Mouse (Mus musculus) hindbrain, embryonic 15.5 days (tissue): Measurements from ENCODE around the gene Trap1a. TPM values are rescaled to one million over a fixed set of nuclear protein-coding genes. Genes with fewer than 3 reads are reported as not detected.
"Not testable (repeated sequence)": the region's sequence is repeated elsewhere in the genome, so short reads cannot be mapped to it uniquely, and the experiment has no call there.

Source experiments
- ATAC-seq: fragments of 200-750 bp; cut with Nextera tagmentation; 2 replicates; pipeline ENCODE4 v1.8.0; 2017; ENCODE audit warnings: low read depth, moderate number of reproducible peaks, moderate TSS enrichment; ENCODE audit not compliant: low FRiP score
- H3K27ac ChIP-seq: fragments of 300-500 bp; sonication (generic); replicated peaks from 2 replicates; pipeline ENCODE4 v1.5.1; 2015; ENCODE audit warnings: mild to moderate bottlenecking, inconsistent platforms
- H3K27me3 ChIP-seq: fragments of 300-500 bp; sonication (generic); 2 replicates; pipeline ENCODE4 v1.6.1; 2015; ENCODE audit warnings: control low read depth, inconsistent platforms
- H3K36me3 ChIP-seq: fragments of 300-500 bp; sonication (generic); 2 replicates; pipeline ENCODE4 v1.6.1; 2015; ENCODE audit warnings: control low read depth, inconsistent platforms
- H3K4me1 ChIP-seq: fragments of 300-500 bp; sonication (generic); replicated peaks from 2 replicates; pipeline ENCODE4 v1.6.1; 2015; ENCODE audit warnings: control low read depth, inconsistent platforms
- H3K4me2 ChIP-seq: fragments of 300-500 bp; sonication (generic); 2 replicates; pipeline ENCODE4 v1.6.1; 2015; ENCODE audit warnings: moderate library complexity, mild to moderate bottlenecking, inconsistent platforms
- H3K4me3 ChIP-seq: fragments of 300-500 bp; sonication (generic); 2 replicates; pipeline ENCODE4 v1.5.1; 2015; ENCODE audit warnings: mild to moderate bottlenecking, inconsistent platforms
- H3K9ac ChIP-seq: fragments of 300-500 bp; sonication (generic); 2 replicates; pipeline ENCODE4 v1.6.1; 2015; ENCODE audit warnings: inconsistent platforms
- H3K9me3 ChIP-seq: fragments of 300-500 bp; sonication (generic); 2 replicates; pipeline ENCODE4 v1.6.1; 2016; ENCODE audit warnings: control low read depth, inconsistent platforms
- WGBS: fragments of 180-500 bp; shearing (Covaris S2); methylation state at CpG from one replicate; pipeline ENCODE4 v1.1.7; 2015; 5-methylcytosine and 5-hydroxymethylcytosine counted together
- polyA plus RNA-seq: library from polyadenylated mRNA; unstranded; fragments of >200 nt; fragmentation: Nextera tagmentation; extraction: Ambion mirVana; gene quantifications from 2 replicates; pipeline ENCODE4 v1.2.1, GENCODE M21; 2015

Gene Trap1a
- polyA plus RNA-seq, result not detected in 2 replicates

GRCm38 (mm10) chrX:139333263-139333994 is at the start of gene Trap1a:
TSS of gene Trap1a (plus strand) at chrX:139333683.
- Histone ChIP-seq H3K4me2 (no peak within 1 kb of the TSS), H3K36me3 (no peaks in the 10 kb centered on the region), H3K27me3 (no peaks in the 10 kb centered on the region), H3K9me3 (no peaks in the 10 kb centered on the region), H3K27ac (no peak within 1 kb of the TSS), H3K4me3 (no peak within 1 kb of the TSS), H3K9ac (no peak within 1 kb of the TSS), H3K4me1 (no peaks in the 10 kb centered on the region)
- 93% methylated on average over 24 of the region's 24 CpGs for WGBS
- no peak for ATAC-seq

- no peak overlapping the region for H3K4me2 ChIP-seq
- no peaks in the 10 kb centered on the region for H3K27me3 ChIP-seq
- H3K9me3 ChIP-seq, result no peaks in the 10 kb centered on the region
- H3K27ac ChIP-seq, result no peak overlapping the region
- H3K4me1 ChIP-seq, result no peaks in the 10 kb centered on the region
- H3K9ac ChIP-seq, result no peak overlapping the region
- H3K36me3 ChIP-seq, result no peaks in the 10 kb centered on the region
- no peak overlapping the region for H3K4me3 ChIP-seq
- no peak for ATAC-seq
- 94% methylated on average over 2 of the region's 2 CpGs for WGBS
Measured at GRCm38 (mm10) chrX:139293114-139293513, 40.4 kb upstream of the Trap1a start.

- Histone ChIP-seq H3K27ac (no peak overlapping the region), H3K4me2 (no peak overlapping the region), H3K4me1 (no peaks in the 10 kb centered on the region), H3K36me3 (no peaks in the 10 kb centered on the region), H3K9ac (no peak overlapping the region), H3K4me3 (no peak overlapping the region), H3K9me3 (no peaks in the 10 kb centered on the region), H3K27me3 (0 out of 2 replicates have a peak, but pooled peaks cover 2% of the 10 kb centered on the region)
- ATAC-seq, result no peak
- WGBS, result 75% methylated on average over 1 of the region's 1 CpGs
Measured at GRCm38 (mm10) chrX:139295325-139295724, 38.2 kb upstream of the Trap1a start.

GRCm38 (mm10) chrX:139317356-139317755 is 16.1 kb upstream of the Trap1a start:
- not testable (repeated sequence) for H3K4me2 ChIP-seq, H3K9me3 ChIP-seq, H3K27ac ChIP-seq, H3K36me3 ChIP-seq, ATAC-seq, H3K4me3 ChIP-seq, H3K4me1 ChIP-seq, H3K9ac ChIP-seq, H3K27me3 ChIP-seq
- 56% methylated on average over 5 of the region's 5 CpGs for WGBS

GRCm38 (mm10) chrX:139332583-139332982 is 900 bp upstream of the Trap1a start:
- no peak for ATAC-seq
- no peak overlapping the region for H3K27ac ChIP-seq
- H3K9ac ChIP-seq, result no peak overlapping the region
- no peaks in the 10 kb centered on the region for H3K9me3 ChIP-seq
- H3K4me3 ChIP-seq, result no peak overlapping the region
- H3K4me1 ChIP-seq, result no peaks in the 10 kb centered on the region
- H3K36me3 ChIP-seq, result no peaks in the 10 kb centered on the region
- H3K27me3 ChIP-seq, result no peaks in the 10 kb centered on the region
- no peak overlapping the region for H3K4me2 ChIP-seq
- 90% methylated on average over 9 of the region's 9 CpGs for WGBS

GRCm38 (mm10) chrX:139334504-139335418 is 1.3 kb downstream of the Trap1a start:
- Histone ChIP-seq H3K9ac (no peak overlapping the region), H3K36me3 (no peaks in the 10 kb centered on the region), H3K27me3 (no peaks in the 10 kb centered on the region), H3K4me2 (no peak overlapping the region), H3K9me3 (no peaks in the 10 kb centered on the region), H3K4me1 (no peaks in the 10 kb centered on the region), H3K27ac (no peak overlapping the region), H3K4me3 (no peak overlapping the region)
- 86% methylated on average over 14 of the region's 14 CpGs for WGBS
- ATAC-seq, result no peak

- WGBS, result 59% methylated on average over 3 of the region's 3 CpGs
- ATAC-seq, result no peak
Measured at GRCm38 (mm10) chrX:139335419-139336074, 2.1 kb downstream of the Trap1a start.

GRCm38 (mm10) chrX:139339553-139339952 is 6.1 kb downstream of the Trap1a start:
- Histone ChIP-seq H3K4me2 (no peak overlapping the region), H3K36me3 (no peaks in the 10 kb centered on the region), H3K9me3 (no peaks in the 10 kb centered on the region), H3K27ac (no peak overlapping the region), H3K4me3 (no peak overlapping the region), H3K27me3 (no peaks in the 10 kb centered on the region), H3K9ac (no peak overlapping the region), H3K4me1 (no peaks in the 10 kb centered on the region)
- ATAC-seq, result no peak
- 100% methylated on average over 4 of the region's 4 CpGs for WGBS

More at GRCm38 (mm10) chrX:139335419-139336074, 2.1 kb downstream of the Trap1a start:
- Histone ChIP-seq H3K9me3 (no peaks in the 10 kb centered on the region), H3K4me2 (no peak overlapping the region), H3K9ac (no peak overlapping the region), H3K4me1 (no peaks in the 10 kb centered on the region), H3K36me3 (no peaks in the 10 kb centered on the region), H3K27me3 (no peaks in the 10 kb centered on the region), H3K27ac (no peak overlapping the region), H3K4me3 (no peak overlapping the region)

GRCm38 (mm10) chrX:139341185-139341584 is 7.7 kb downstream of the Trap1a start:
- no peaks in the 10 kb centered on the region for H3K36me3 ChIP-seq
- no peak overlapping the region for H3K4me2 ChIP-seq
- H3K9ac ChIP-seq, result no peak overlapping the region
- WGBS, result 89% methylated on average over 2 of the region's 2 CpGs
- no peaks in the 10 kb centered on the region for H3K4me1 ChIP-seq
- no peak for ATAC-seq
- no peaks in the 10 kb centered on the region for H3K27me3 ChIP-seq
- H3K9me3 ChIP-seq, result no peaks in the 10 kb centered on the region
- no peak overlapping the region for H3K27ac ChIP-seq
- no peak overlapping the region for H3K4me3 ChIP-seq

GRCm38 (mm10) chrX:139352192-139352772 is 18.8 kb downstream of the Trap1a start:
- 67% methylated on average over 5 of the region's 5 CpGs for WGBS
- Histone ChIP-seq H3K27ac (no peak overlapping the region), H3K4me2 (no peak overlapping the region), H3K36me3 (no peaks in the 10 kb centered on the region), H3K4me1 (no peaks in the 10 kb centered on the region), H3K9ac (no peak overlapping the region), H3K9me3 (no peaks in the 10 kb centered on the region), H3K4me3 (no peak overlapping the region), H3K27me3 (no peaks in the 10 kb centered on the region)
- ATAC-seq, result no peak

GRCm38 (mm10) chrX:139357639-139358260 is 24.3 kb downstream of the Trap1a start:
- Histone ChIP-seq H3K4me1 (no peaks in the 10 kb centered on the region), H3K4me2 (no peak overlapping the region), H3K4me3 (no peak overlapping the region), H3K36me3 (no peaks in the 10 kb centered on the region), H3K9ac (no peak overlapping the region), H3K9me3 (no peaks in the 10 kb centered on the region), H3K27me3 (no peaks in the 10 kb centered on the region), H3K27ac (no peak overlapping the region)
- ATAC-seq, result no peak
- WGBS, result 65% methylated on average over 7 of the region's 7 CpGs
